Mouse (Mus musculus): ENCODE data around the gene Grn. TPM values are rescaled to one million over a fixed set of nuclear protein-coding genes. Genes with fewer than 3 reads are reported as not detected.

Gene Grn
- polyA plus RNA-seq, 1 experiment: 174 TPM

DNA sequence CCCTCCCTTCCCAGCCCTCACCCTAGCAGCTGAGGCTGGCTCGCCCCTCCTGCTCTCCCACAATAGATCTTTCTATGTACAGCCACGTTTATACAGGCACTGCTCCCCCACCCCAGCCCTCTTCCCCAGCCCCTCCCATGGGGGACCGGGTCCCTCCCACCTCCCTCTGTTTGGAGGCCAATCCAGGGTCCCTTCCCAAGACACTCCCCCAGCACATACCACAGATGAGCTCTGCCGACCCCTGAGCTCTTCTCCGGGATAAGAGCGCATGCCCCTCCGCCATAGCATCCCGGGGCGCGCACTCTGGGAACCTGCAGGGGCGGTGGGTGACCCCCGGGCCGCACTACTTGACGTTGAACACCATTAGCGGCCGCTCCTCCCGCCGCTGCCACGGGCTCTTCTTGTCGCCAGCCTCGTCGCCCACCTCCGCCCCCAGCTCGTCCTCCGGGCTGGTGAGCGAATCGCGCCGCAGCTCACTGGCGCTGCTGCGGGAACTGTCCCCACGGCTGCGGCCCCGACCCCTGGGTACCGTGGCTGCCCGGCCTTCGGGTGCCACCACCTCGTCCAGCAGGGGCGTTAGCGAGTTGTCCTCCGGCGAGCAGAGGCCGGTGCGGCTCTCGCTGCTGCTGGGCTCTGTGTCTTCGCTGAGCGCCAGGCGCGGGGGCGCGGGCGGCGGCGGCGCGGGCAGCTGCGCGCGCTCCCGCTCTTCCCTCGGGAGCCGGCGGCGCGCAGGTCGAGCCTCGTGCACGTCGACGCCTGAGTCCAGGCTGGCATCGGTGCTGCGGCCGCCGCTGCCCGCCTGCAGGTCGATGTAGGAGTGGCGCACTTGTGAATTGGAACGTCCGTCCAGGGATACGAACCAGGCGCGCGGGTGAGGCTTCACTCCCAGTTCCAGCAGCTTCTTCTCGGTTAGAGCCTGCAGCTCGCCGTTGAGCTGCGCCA lies 7.3 kb downstream of the Grn start:
- peak overlapping the region; percentile 26 for H3ac ChIP-seq (ENCODE audit: control insufficient read depth, insufficient read length)
- H3K36me3 ChIP-seq (ENCODE audit: control insufficient read depth, insufficient read depth): peaks cover 12% of the 10 kb centered on the region
- peak overlapping the region; percentile 45 for H3K4me2 ChIP-seq (ENCODE audit: low read depth)
- H3K4me3 ChIP-seq: no peak overlapping the region
- TF ChIP-seq MYOG (IDR thresholded peaks at IDR 0.05; ENCODE audit: control insufficient read depth in 1 of 3, insufficient read depth in 1 of 3, insufficient read length in 2 of 3, low read depth in 2 of 3): peak in 2 of 3 experiments; percentile 2 to 57
- TF ChIP-seq POLR2AphosphoS2 (IDR thresholded peaks at IDR 0.05; ENCODE audit: insufficient read length, low read depth): no peak
- no peak for TF ChIP-seq SRF (IDR thresholded peaks at IDR 0.05; ENCODE audit: control insufficient read depth, insufficient read length, low read depth)
- TF ChIP-seq USF1 (IDR thresholded peaks at IDR 0.05; ENCODE audit: low read depth): no peak
- TF ChIP-seq CEBPB (IDR thresholded peaks at IDR 0.05; ENCODE audit: insufficient read depth, poor library complexity, severe bottlenecking): no peak
- TF ChIP-seq TCF3 (IDR thresholded peaks at IDR 0.05; ENCODE audit: insufficient read length, low read depth): no peak
- TF ChIP-seq MAX (IDR thresholded peaks at IDR 0.05; ENCODE audit: low read depth): no peak
- peak in 1 of 3 experiments; percentile 6 for TF ChIP-seq MYOD1 (IDR thresholded peaks at IDR 0.05; ENCODE audit: control insufficient read depth in 1 of 3, insufficient read length in 2 of 3, low read depth in 2 of 3)
- TF ChIP-seq E2F4 (IDR thresholded peaks at IDR 0.05; ENCODE audit: insufficient read depth): no peak
- TF ChIP-seq REST (IDR thresholded peaks at IDR 0.05; ENCODE audit: insufficient read depth, insufficient read length): no peak
- TF ChIP-seq POLR2A (IDR thresholded peaks at IDR 0.05; ENCODE audit: insufficient read length, low read depth): peak; percentile 20
- H3K79me2 ChIP-seq (ENCODE audit: control insufficient read depth, insufficient read depth): no peaks in the 10 kb centered on the region
- H3K27me3 ChIP-seq (ENCODE audit: control insufficient read depth, insufficient read depth, insufficient read length): no peaks in the 10 kb centered on the region

DNA sequence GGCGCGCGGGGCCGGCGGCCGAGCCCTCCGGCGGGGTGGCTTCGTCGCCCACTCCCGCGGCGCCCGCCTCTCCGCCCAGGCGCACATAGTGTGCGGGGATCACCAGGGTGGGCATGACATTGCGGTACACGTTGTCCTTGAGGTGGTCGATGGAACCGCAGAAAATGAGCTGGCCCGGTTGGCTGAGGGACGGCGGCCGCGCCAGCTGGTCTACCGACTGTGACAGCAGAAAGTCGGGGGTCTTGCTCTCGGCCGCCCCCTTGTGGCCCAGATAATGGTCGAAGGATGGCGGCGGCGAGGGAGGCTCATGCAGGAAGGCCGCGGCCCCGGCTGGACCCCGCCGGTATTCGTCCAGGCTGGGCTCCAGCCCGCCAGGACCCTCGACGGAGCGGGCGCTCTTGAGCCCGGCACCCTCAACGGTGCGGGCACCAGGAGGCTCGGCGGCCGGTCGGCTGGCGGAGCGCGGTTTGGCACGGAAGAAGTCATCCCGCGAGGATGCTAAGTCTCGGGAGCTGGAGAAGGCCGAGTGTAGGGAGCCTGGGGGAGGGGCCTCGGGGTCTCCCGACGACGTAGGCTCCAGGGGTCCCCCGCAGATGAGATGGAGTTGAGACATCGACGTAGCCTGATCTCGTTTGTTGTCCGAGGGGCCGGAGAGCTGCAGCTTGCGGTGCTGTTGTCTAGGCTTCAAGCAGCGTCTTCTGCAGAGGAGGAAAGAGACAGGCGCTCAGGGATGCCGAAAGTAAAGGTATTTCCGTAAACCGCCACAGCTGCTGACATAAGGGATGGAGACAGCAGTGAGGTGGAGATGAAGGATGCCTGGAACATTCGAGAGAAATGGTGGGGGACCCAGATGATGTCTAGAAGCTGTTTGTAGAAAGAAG lies 8.3 kb downstream of the Grn start:
- peak overlapping the region; percentile 26 for H3ac ChIP-seq (ENCODE audit: control insufficient read depth, insufficient read length)
- H3K79me2 ChIP-seq (ENCODE audit: control insufficient read depth, insufficient read depth): no peaks in the 10 kb centered on the region
- H3K27me3 ChIP-seq (ENCODE audit: control insufficient read depth, insufficient read depth, insufficient read length): no peaks in the 10 kb centered on the region
- H3K36me3 ChIP-seq (ENCODE audit: control insufficient read depth, insufficient read depth): peaks cover 12% of the 10 kb centered on the region
- peak in 2 of 3 experiments; percentile 7 to 11 for TF ChIP-seq MYOD1 (IDR thresholded peaks at IDR 0.05; ENCODE audit: control insufficient read depth in 1 of 3, insufficient read length in 2 of 3, low read depth in 2 of 3)
- peak in 2 of 3 experiments; percentile 13 to 50 for TF ChIP-seq MYOG (IDR thresholded peaks at IDR 0.05; ENCODE audit: control insufficient read depth in 1 of 3, insufficient read depth in 1 of 3, insufficient read length in 2 of 3, low read depth in 2 of 3)
- no peak for TF ChIP-seq CEBPB (IDR thresholded peaks at IDR 0.05; ENCODE audit: insufficient read depth, poor library complexity, severe bottlenecking)
- no peak for TF ChIP-seq TCF12 (IDR thresholded peaks at IDR 0.05; ENCODE audit: insufficient read depth, poor library complexity, severe bottlenecking)
- TF ChIP-seq POLR2AphosphoS2 (IDR thresholded peaks at IDR 0.05; ENCODE audit: insufficient read length, low read depth): peak; percentile 20
- TF ChIP-seq REST (IDR thresholded peaks at IDR 0.05; ENCODE audit: insufficient read depth, insufficient read length): no peak
- peak overlapping the region; percentile 45 for H3K4me2 ChIP-seq (ENCODE audit: low read depth)
- H3K4me3 ChIP-seq: no peak overlapping the region

DNA sequence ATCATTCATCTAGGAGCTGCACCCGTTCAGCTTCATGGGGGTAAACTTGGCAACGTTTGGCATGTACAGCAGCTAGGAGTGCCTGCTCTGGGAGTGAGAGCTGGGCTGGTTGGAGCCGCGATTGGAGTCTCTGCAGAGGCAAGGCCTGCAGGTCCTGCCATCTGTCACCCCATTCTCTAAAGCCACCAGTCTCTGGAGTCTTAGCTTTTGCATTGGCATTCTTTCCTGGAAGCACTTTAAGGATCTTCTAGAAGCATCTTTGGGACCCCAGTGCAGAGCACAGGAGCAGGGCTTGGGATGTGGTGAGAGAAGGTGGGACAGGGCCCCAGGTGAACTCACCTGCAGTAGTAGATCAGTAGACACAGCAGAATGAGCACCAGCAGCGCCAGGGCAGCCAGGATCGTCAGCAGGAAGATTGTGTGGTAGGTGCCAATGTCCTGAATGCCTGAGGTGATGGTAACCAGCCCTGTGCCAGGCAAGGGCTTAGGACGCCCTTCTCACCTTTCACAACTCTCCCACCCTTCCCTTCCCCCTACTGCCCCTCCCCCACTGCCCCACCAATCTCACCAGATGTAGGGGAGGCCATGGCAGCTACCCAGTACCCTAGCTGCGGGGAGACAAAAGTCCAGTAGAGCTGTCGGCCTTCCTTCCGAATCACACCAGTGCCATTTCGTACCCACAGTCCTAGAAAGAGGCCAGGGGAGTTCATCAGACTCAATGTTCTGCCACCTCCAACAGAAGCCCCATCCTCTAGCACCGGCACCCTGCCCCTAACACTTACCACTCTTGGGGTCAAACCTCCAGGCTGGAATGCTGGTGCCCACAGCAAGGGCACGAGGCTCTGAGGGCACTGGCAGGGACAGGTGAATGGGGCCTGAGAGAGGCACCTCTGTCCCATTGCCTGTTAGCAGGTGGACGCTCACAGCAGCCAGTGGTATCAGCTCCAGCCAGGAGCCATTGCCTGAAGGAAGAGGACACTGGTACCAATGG lies 9.3 kb downstream of the Grn start:
- H3K4me3 ChIP-seq: no peak overlapping the region
- H3K27me3 ChIP-seq (ENCODE audit: control insufficient read depth, insufficient read depth, insufficient read length): no peaks in the 10 kb centered on the region
- H3K36me3 ChIP-seq (ENCODE audit: control insufficient read depth, insufficient read depth): peaks cover 12% of the 10 kb centered on the region
- no peak overlapping the region for H3ac ChIP-seq (ENCODE audit: control insufficient read depth, insufficient read length)
- no peaks in the 10 kb centered on the region for H3K79me2 ChIP-seq (ENCODE audit: control insufficient read depth, insufficient read depth)
- TF ChIP-seq POLR2AphosphoS2 (IDR thresholded peaks at IDR 0.05; ENCODE audit: insufficient read length, low read depth) (peak; percentile 16), MAX (IDR thresholded peaks at IDR 0.05; ENCODE audit: low read depth) (no peak)
- no peak overlapping the region for H3K4me2 ChIP-seq (ENCODE audit: low read depth)

DNA sequence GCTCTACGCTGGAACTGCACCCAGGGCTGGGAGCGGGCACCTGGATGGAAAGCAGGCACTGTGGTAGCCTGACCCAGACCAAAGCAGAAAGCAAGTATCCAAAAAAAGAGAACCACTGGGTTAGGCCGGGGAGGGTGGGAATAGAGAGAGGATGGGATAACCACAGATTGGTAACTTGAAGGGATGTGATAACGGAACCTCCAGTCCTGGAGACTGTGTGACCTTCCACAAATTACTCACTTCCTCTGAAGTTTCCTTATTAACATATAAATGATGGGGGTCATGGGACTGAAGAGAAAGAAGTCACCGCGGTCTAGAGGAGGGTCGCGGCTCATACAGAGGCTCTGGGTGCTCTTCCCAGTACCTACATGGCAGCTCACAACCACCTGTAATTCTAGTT lies 10.1 kb downstream of the Grn start:
- H3K4me2 ChIP-seq (ENCODE audit: low read depth): no peak overlapping the region
- H3K27me3 ChIP-seq (ENCODE audit: control insufficient read depth, insufficient read depth, insufficient read length): no peaks in the 10 kb centered on the region
- H3K79me2 ChIP-seq (ENCODE audit: control insufficient read depth, insufficient read depth): no peaks in the 10 kb centered on the region
- H3K36me3 ChIP-seq (ENCODE audit: control insufficient read depth, insufficient read depth): peaks cover 8% of the 10 kb centered on the region
- H3ac ChIP-seq (ENCODE audit: control insufficient read depth, insufficient read length): no peak overlapping the region
- TF ChIP-seq E2F4 (IDR thresholded peaks at IDR 0.05; ENCODE audit: insufficient read depth): no peak
- no peak for TF ChIP-seq TCF3 (IDR thresholded peaks at IDR 0.05; ENCODE audit: insufficient read length, low read depth)
- TF ChIP-seq REST (IDR thresholded peaks at IDR 0.05; ENCODE audit: insufficient read depth, insufficient read length): no peak
- no peak for TF ChIP-seq MAX (IDR thresholded peaks at IDR 0.05; ENCODE audit: low read depth)
- TF ChIP-seq TCF12 (IDR thresholded peaks at IDR 0.05; ENCODE audit: insufficient read depth, poor library complexity, severe bottlenecking): no peak
- TF ChIP-seq CEBPB (IDR thresholded peaks at IDR 0.05; ENCODE audit: insufficient read depth, poor library complexity, severe bottlenecking): no peak
- TF ChIP-seq USF1 (IDR thresholded peaks at IDR 0.05; ENCODE audit: low read depth): no peak
- TF ChIP-seq POLR2A (IDR thresholded peaks at IDR 0.05; ENCODE audit: insufficient read length, low read depth): no peak
- TF ChIP-seq POLR2AphosphoS2 (IDR thresholded peaks at IDR 0.05; ENCODE audit: insufficient read length, low read depth): no peak
- no peak for TF ChIP-seq MYOD1 (IDR thresholded peaks at IDR 0.05; ENCODE audit: control insufficient read depth in 1 of 3, insufficient read length in 2 of 3, low read depth in 2 of 3)
- TF ChIP-seq SRF (IDR thresholded peaks at IDR 0.05; ENCODE audit: control insufficient read depth, insufficient read length, low read depth): no peak
- no peak for TF ChIP-seq MYOG (IDR thresholded peaks at IDR 0.05; ENCODE audit: control insufficient read depth in 1 of 3, insufficient read depth in 1 of 3, insufficient read length in 2 of 3, low read depth in 2 of 3)
- no peak overlapping the region for H3K4me3 ChIP-seq
